Mouse (Mus musculus) forebrain, embryonic 16.5 days (tissue): ENCODE data around the gene Msh2. TPM values are rescaled to one million over a fixed set of nuclear protein-coding genes. Genes with fewer than 3 reads are reported as not detected.

Experiments
- ATAC-seq: fragments of 200-750 bp; cut with Nextera tagmentation; 2 replicates; pipeline ENCODE4 v1.8.0; 2017; ENCODE audit warnings: mild to moderate bottlenecking, moderate library complexity
- H3K27ac ChIP-seq: fragments of 300-500 bp; sonication (generic); 2 replicates; pipeline ENCODE4 v1.5.1; 2014; ENCODE audit warnings: low read length, control low read depth
- H3K27me3 ChIP-seq: fragments of 300-500 bp; sonication (generic); replicated peaks from 2 replicates; pipeline ENCODE4 v1.6.1; 2014; ENCODE audit warnings: low read length; ENCODE audit not compliant: control insufficient read depth, insufficient read depth
- H3K36me3 ChIP-seq: fragments of 300-500 bp; sonication (generic); 2 replicates; pipeline ENCODE4 v1.6.1; 2014; ENCODE audit not compliant: control insufficient read depth, insufficient read depth
- H3K4me1 ChIP-seq: fragments of 300-500 bp; sonication (generic); replicated peaks from 2 replicates; pipeline ENCODE4 v1.6.1; 2014; ENCODE audit warnings: low read length; ENCODE audit not compliant: control insufficient read depth, insufficient read depth
- H3K4me2 ChIP-seq: fragments of 300-500 bp; sonication (generic); 2 replicates; pipeline ENCODE4 v1.6.1; 2014; ENCODE audit warnings: mild to moderate bottlenecking, low read length, control low read depth
- H3K4me3 ChIP-seq: fragments of 300-500 bp; sonication (generic); replicated peaks from 2 replicates; pipeline ENCODE4 v1.5.1; 2014; ENCODE audit warnings: mild to moderate bottlenecking, low read length, control low read depth
- H3K9ac ChIP-seq: fragments of 300-500 bp; sonication (generic); replicated peaks from 2 replicates; pipeline ENCODE4 v1.6.1; 2014; ENCODE audit warnings: low read depth, low read length, control low read depth
- H3K9me3 ChIP-seq: fragments of 300-500 bp; sonication (generic); 2 replicates; pipeline ENCODE4 v1.6.1; 2016; ENCODE audit warnings: low read length; ENCODE audit not compliant: control insufficient read depth
- WGBS: fragments of 180-500 bp; shearing (Covaris S2); extraction: QIAGEN DNeasy Blood & Tissue Kit; methylation state at CpG from one replicate; pipeline ENCODE4 v1.1.7; 2014; 5-methylcytosine and 5-hydroxymethylcytosine counted together
- polyA plus RNA-seq: library from polyadenylated mRNA; unstranded; fragments of >200 nt; fragmentation: Nextera tagmentation; extraction: Ambion mirVana; gene quantifications from 2 replicates; pipeline ENCODE4 v1.2.1, GENCODE M21; 2015

Gene Msh2
- polyA plus RNA-seq, result 72.8 and 81.5 TPM in 2 replicates

- Histone ChIP-seq H3K27ac (peak within 1 kb of the TSS; percentile 68), H3K36me3 (no peaks in the 10 kb centered on the region), H3K9me3 (no peaks in the 10 kb centered on the region), H3K4me3 (peak within 1 kb of the TSS; percentile 72), H3K9ac (peak within 1 kb of the TSS; percentile 79), H3K4me1 (peaks cover 26% of the 10 kb centered on the region), H3K27me3 (no peaks in the 10 kb centered on the region), H3K4me2 (peak within 1 kb of the TSS; percentile 80)
- ATAC-seq, result peak; percentile 99
- 1% methylated on average over 44 of the region's 44 CpGs for WGBS
Measured at GRCm38 (mm10) chr17:87671890-87672660, at the start of gene Msh2. Gene Msh2 (plus strand): TSS chr17:87672330.

DNA sequence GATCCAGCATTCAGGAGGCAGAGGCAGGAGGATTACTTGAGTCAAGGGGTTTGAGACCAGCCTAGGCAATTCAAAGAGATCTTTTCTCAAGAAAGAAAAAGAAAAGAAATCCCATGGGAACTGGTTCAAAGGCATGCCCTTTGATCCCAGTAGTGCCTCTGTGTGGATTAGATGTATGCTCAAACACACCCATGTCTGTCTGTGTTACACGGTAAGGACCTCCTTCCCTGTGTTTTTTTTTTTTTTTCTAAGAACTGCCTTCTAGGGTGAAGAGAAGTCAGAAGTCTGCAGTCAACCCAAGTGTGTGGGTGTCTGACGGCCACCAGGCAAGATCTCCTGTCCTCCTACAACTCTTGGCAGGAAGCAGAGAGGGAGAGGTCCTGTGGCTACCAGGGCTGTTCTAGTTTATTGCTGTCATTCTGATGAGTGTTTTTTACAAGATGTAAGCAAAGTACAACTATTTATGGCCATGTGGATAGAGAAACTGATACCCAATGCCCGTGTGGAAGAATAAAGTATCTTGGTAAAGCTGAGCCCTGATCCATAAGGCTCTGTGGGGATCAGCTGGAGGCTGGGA is 46.5 kb upstream of the Msh2 start:
- no peak overlapping the region for H3K9ac ChIP-seq
- no peak overlapping the region for H3K4me3 ChIP-seq
- 78% methylated on average over 3 of the region's 3 CpGs for WGBS
- no peak overlapping the region for H3K4me2 ChIP-seq
- no peaks in the 10 kb centered on the region for H3K9me3 ChIP-seq
- ATAC-seq, result no peak
- H3K27ac ChIP-seq, result no peak overlapping the region
- no peaks in the 10 kb centered on the region for H3K36me3 ChIP-seq
- H3K4me1 ChIP-seq, result no peaks in the 10 kb centered on the region
- no peaks in the 10 kb centered on the region for H3K27me3 ChIP-seq

GRCm38 (mm10) chr17:87628144-87628543 is 44.0 kb upstream of the Msh2 start:
- ATAC-seq, result no peak
- Histone ChIP-seq H3K36me3 (no peaks in the 10 kb centered on the region), H3K9ac (no peak overlapping the region), H3K4me2 (no peak overlapping the region), H3K4me1 (no peaks in the 10 kb centered on the region), H3K27me3 (no peaks in the 10 kb centered on the region), H3K9me3 (no peaks in the 10 kb centered on the region), H3K4me3 (no peak overlapping the region), H3K27ac (no peak overlapping the region)
- WGBS, result 97% methylated on average over 5 of the region's 5 CpGs

GRCm38 (mm10) chr17:87628706-87629105 is 43.4 kb upstream of the Msh2 start:
- Histone ChIP-seq H3K36me3 (no peaks in the 10 kb centered on the region), H3K4me2 (no peak overlapping the region), H3K27ac (no peak overlapping the region), H3K4me1 (no peaks in the 10 kb centered on the region), H3K27me3 (no peaks in the 10 kb centered on the region), H3K4me3 (no peak overlapping the region), H3K9me3 (no peaks in the 10 kb centered on the region), H3K9ac (no peak overlapping the region)
- ATAC-seq, result no peak
- 87% methylated on average over 7 of the region's 7 CpGs for WGBS

- no peaks in the 10 kb centered on the region for H3K36me3 ChIP-seq
- no peaks in the 10 kb centered on the region for H3K9me3 ChIP-seq
- ATAC-seq, result 0 out of 2 replicates have a peak, but pooled peaks have one; percentile 16
- H3K4me1 ChIP-seq, result peaks cover 16% of the 10 kb centered on the region
- no peak overlapping the region for H3K27ac ChIP-seq
- H3K4me2 ChIP-seq, result peak overlapping the region; percentile 69
- H3K27me3 ChIP-seq, result peaks cover 33% of the 10 kb centered on the region
- peak overlapping the region; percentile 49 for H3K4me3 ChIP-seq
- 3% methylated on average over 22 of the region's 22 CpGs for WGBS
- H3K9ac ChIP-seq, result peak overlapping the region; percentile 43; the same call in 1 of the 2 replicates
Measured at GRCm38 (mm10) chr17:87637056-87637389, 35.1 kb upstream of the Msh2 start.

GRCm38 (mm10) chr17:87639242-87639641 is 32.9 kb upstream of the Msh2 start:
- H3K36me3 ChIP-seq, result no peaks in the 10 kb centered on the region
- 78% methylated on average over 5 of the region's 5 CpGs for WGBS
- ATAC-seq, result no peak
- peaks cover 16% of the 10 kb centered on the region for H3K4me1 ChIP-seq
- H3K9ac ChIP-seq, result no peak overlapping the region
- no peak overlapping the region for H3K4me3 ChIP-seq
- H3K9me3 ChIP-seq, result no peaks in the 10 kb centered on the region
- no peak overlapping the region for H3K27ac ChIP-seq
- H3K4me2 ChIP-seq, result no peak overlapping the region
- H3K27me3 ChIP-seq, result peaks cover 33% of the 10 kb centered on the region

DNA sequence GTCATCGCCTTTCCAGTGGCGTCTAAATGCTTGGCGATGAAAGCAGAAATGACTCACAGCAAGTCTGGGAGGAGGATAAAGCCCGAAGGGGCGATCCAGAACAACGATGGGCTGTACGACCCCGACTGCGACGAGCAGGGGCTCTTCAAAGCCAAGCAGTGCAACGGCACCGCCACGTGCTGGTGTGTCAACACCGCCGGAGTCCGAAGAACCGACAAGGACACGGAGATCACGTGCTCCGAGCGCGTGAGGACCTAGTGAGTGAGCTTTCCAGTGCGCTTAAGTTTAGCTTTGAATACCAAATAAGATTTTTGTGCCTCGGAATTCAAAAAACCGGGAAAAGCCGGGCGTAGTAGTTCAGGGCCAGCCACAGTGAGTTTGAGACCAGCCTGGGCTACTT is 31.9 kb upstream of the Msh2 start:
- no peak overlapping the region for H3K4me3 ChIP-seq
- WGBS, result 90% methylated on average over 27 of the region's 27 CpGs
- H3K9me3 ChIP-seq, result no peaks in the 10 kb centered on the region
- no peak overlapping the region for H3K4me2 ChIP-seq
- no peak overlapping the region for H3K9ac ChIP-seq
- H3K27me3 ChIP-seq, result peaks cover 27% of the 10 kb centered on the region
- H3K36me3 ChIP-seq, result no peaks in the 10 kb centered on the region
- ATAC-seq, result no peak
- peaks cover 16% of the 10 kb centered on the region for H3K4me1 ChIP-seq
- H3K27ac ChIP-seq, result no peak overlapping the region

DNA sequence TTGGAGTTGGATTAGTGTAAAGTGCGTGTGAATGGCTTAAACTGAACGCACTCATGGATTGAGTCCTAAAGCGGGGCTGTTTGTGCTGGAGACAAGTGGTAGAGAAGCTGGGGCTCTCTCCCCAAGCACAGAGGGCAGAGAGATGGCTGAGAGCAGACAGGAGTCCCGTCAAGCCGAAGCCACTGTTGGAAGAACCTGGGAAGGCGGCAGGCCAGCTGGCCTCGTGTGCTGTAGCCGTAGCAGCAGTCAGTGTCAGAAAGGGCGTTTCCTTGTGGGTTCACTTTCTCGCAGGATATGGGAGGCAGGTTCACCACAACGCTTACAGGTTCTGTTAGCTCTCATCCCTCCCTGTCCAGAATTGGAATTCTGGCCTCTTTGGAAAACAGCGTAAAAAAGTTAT is 31.1 kb upstream of the Msh2 start:
- Histone ChIP-seq H3K9ac (no peak overlapping the region), H3K4me1 (peaks cover 11% of the 10 kb centered on the region), H3K27ac (no peak overlapping the region), H3K4me2 (no peak overlapping the region), H3K27me3 (peaks cover 20% of the 10 kb centered on the region), H3K9me3 (no peaks in the 10 kb centered on the region), H3K4me3 (no peak overlapping the region), H3K36me3 (no peaks in the 10 kb centered on the region)
- no peak for ATAC-seq
- 79% methylated on average over 12 of the region's 12 CpGs for WGBS

- no peaks in the 10 kb centered on the region for H3K36me3 ChIP-seq
- H3K4me3 ChIP-seq, result no peak overlapping the region
- 90% methylated on average over 8 of the region's 8 CpGs for WGBS
- no peak overlapping the region for H3K9ac ChIP-seq
- H3K4me1 ChIP-seq, result no peaks in the 10 kb centered on the region
- H3K27ac ChIP-seq, result no peak overlapping the region
- ATAC-seq, result no peak
- no peak overlapping the region for H3K4me2 ChIP-seq
- no peaks in the 10 kb centered on the region for H3K9me3 ChIP-seq
- peaks cover 10% of the 10 kb centered on the region for H3K27me3 ChIP-seq
Measured at GRCm38 (mm10) chr17:87642744-87643143, 29.4 kb upstream of the Msh2 start.
